Mouse (Mus musculus): Measurements from ENCODE around the gene Zbtb1.

Zbtb1 gene

DNA sequence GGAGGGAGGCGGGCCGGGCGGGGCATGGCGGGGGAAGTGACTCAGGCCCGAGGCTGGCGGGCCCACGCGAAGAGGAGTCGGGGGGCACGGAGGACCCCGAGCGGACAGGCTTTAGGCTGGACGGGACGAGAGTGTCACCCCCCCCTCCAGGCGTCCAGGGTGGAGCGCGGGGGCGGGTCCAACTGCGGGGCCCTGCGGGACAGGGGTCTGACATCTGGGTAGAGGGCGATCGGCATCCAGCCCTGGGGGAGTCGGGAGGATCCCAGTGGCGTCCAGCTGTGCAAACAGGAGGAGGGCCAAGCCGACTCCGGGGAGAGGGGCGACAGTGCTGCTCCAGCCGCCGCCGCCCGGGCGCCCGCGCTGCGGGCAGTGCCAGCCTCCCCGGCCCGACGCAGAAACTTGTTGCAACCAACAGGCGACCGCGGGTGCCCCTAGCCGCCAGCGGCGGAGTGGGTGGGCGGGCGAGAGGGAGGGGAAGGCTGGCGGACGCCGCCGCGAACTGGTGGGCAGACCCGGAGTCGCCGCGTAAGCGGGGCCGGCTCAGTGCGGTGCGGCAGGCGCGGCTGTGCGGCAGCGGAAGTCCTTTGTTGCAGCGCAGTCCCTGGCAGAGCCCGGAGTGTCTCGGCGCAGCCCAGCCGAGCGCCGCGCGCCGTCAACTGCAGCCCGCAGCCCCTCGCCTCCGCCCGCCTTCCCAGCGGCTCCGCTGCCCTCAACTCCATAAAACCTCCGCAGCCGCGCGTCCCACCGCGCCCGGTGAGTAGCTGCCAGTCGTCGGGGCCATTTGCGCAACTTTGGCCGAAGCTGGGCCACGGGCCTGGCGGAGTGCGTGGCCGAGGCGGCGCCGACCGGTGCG is at the start of gene Zbtb1:
Zbtb1 (plus strand) TSS at position 289 of the 853 bp plus-strand sequence.
- DNase-seq, result peak; percentile 87

DNA sequence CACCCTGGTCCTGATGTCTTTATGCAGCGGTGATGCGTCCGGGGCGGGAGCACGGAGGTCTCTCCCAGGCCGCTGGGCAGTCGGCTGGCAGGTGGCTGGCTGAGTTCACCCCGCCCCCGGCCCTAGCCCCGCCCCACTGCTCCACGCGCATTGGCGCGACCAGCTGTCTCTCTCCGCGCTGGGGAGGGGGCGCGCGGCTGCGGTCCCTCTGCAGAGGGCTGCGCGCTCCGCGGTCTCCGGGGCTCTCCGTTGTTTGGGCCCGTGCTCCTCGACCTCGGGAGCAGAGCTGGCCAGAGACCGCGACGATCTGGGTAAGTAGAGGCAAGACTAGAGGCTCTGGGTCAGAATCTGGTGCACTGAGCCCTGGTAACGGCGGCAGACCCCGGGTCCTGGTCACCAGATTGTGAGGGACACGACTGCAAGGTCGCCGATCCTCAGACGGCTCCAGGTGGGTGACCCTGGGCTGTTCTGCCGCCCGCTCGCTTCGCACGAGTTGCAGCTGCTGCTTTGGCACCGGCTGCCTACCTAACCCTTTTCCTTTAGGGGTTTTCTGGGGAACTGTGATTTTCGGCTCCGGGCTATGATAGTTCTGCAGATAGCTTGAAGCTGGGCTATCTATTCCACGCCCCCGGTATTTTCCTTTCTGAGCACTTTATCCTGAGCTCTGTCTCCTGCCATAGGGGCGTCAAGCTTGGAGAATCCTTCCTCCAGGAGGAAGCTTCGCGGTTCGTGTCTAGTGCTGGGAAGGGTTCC is 45.2 kb upstream of the Zbtb1 start, which contains the start of gene Akap5:
Akap5 (plus strand) TSS at position 213 of the 753 bp plus-strand sequence.
- DNase-seq, result no peak

DNA sequence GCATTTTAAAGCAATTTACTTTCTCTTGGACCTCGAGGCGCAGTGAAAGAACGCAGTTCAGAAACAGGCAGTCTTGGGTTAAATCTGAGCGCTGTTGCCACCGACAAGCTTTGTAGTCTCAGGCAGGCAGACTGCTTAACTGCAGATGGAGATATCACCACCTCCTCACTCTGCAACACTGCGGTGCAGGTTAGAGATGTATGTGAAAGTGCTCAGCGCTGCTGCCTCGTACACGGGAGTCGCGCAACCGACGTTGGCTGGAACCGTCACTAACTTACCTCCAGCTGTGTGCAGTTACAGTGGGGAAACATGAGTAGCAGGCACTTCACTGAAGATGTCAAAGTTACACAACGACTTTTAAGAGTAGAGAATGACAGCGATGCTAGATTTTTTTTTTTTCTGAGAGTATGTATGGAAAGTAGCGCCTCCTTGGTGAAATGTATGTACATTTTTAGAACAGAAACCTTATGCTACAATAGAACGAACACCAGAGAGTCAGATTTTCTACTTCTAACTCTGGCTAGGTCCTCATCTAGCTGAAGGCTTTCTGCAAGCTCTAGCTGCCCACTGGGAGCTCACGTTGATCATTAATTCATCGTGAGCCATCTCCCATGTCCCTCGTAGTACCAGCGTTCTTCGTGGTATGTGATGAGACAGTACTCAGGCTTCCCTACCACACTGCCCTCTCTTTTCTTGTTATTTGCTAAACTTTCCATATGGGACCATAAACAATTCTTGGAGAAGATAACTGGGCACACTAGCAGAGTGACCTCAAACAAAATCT is 43.4 kb upstream of the Zbtb1 start:
- DNase-seq, result no peak

DNA sequence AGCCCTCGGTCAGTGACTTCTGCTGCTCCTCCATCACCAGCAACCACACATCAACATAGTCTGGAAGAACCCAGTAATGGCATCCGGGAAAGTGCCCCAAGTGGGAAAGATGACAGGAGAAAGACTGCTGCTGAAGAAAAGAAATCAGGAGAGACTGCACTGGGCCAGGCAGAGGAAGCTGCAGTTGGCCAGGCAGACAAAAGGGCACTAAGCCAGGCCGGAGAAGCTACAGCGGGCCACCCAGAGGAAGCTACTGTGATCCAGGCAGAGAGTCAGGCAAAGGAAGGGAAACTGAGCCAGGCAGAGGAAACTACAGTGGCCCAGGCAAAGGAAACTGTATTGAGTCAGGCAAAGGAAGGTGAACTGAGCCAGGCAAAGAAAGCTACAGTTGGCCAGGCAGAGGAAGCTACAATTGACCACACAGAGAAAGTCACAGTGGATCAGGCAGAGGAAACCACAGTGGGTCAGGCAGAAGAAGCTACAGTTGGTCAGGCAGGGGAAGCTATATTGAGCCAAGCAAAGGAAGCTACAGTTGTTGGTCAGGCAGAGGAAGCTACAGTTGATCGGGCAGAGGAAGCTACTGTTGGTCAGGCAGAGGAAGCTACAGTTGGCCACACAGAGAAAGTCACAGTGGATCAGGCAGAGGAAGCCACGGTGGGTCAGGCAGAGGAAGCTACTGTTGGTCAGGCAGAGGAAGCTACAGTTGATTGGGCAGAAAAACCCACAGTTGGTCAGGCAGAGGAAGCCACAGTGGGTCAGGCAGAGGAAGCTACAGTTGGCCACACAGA is 41.3 kb upstream of the Zbtb1 start:
- DNase-seq, result no peak

DNA sequence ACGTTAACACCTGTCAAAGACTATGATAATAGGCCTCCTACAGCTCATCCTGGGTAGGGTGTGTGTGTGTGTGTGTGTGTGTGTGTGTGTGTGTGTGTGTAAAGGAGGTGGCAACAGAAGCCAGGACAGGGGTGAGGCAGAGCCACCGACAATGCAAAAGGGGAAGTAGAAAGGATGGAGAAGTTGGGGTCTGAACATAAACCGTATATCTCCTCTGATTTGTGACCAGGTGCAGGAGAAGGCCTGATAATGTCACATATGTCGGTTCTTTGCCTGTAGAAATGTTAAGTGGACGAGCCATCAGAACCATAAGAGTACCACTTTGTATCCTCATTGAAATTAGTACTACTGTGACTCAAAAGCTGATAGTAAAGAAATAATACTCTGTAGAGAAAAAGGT is 36.4 kb upstream of the Zbtb1 start:
- DNase-seq, result no peak

DNA sequence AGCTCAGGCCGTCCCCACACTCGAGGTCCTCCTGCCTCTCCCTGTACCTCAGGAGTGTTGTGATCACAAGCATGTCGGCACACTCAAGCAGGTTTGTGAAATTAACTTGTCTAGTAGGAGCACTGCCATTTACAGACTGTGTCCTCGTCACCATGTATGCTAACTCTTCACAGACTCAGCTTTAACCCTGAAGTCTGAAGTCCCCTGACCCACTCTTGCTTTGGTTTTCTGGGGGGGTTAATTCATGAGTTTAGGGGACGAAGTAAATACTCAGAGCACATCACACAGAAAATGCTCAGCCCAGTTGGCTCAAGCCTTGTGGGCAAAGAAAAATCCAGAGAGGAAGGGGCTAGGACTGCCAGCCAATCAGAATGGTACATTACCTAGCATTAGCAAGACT is 34.4 kb upstream of the Zbtb1 start:
- no peak for DNase-seq

DNA sequence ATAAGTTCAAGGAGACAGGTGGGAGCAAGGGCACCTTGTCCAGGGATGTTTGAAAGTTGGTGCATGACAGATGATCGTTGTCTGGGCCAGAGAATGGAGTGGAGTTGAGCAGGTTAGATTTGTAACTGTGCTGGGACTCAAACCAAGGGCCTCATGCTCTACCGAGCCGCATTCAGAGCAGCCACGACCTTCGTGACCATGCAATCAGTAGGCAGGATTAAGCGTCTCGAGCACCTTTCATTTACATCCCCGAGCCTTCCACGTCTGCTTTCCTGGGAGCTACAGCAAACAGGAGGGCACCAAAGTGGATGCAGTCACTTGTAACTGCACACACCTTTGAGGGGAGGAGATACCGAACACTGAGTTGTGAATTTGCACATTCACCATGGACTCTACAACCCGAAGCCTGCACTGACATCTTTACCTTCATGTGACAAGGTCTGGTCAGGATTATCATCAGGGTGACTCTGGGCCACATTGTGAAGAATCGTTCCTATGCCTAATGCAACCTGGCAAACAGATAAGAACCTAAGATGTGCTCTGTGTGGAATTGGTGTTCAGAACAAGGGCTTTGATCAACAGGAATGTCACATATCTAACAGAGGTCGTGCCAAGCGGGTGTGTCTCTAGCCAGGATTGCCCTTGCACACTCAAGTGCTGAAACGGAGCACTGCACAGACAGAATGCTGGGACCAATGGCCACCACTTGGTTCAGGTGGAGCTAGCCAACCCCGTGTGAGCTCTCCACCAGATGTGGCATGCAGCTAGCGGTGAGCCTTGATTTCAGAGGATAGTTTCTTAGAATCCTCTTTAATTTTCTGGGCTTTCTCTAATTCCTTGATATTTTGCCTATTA is 33.7 kb upstream of the Zbtb1 start:
- DNase-seq, result no peak

DNA sequence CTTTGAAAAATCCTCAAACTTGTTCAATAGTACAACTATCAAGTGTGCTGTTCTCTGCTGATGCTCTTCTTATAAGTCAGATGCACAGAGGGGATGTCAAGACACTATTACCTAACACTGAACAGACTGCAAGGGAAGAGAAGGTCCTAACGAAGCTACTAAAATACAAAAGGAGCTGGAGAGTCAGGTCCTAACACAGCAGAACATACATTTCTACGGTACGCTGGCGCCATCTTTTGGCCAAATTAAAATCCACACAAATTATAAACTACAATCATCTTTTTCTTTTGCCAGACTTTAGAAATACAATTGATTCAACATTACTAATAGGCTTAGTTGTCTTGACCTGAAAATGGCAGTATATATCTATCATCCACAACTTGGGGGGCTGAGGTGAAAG is 29.0 kb upstream of the Zbtb1 start:
- DNase-seq, result no peak

DNA sequence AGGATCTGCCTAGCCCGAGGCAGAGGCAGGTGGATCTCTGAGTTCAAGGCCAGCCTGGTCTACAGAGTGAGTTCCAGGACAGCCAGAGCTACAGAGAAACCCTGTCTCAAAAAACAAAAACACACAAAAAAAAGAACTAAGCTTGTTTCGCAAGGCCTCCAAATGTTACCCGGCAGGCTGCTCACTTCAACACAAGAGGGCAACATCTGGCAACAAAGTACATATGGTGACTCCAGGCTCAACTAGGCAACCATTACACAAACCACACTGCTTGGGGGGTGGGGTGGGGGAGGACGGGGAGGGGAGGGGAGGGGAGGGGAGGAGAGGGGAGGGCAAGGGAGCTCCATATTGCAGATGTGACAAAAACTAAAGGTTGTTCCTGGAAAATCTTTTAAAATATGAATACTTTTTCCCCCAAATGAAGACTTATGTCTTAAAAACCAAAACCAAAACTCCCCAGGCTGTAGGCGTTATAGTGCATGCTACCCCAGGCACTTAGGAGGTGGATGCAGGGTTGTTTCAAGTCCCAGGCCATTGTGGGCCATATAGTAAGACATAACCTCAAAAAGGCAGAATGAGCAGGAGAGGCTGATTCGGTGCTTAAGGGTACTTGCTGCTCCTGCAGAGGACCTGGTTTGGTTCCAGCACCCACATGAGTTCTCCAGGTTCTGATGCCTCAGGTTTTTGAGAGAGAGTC is 24.2 kb upstream of the Zbtb1 start:
- DNase-seq, result no peak

DNA sequence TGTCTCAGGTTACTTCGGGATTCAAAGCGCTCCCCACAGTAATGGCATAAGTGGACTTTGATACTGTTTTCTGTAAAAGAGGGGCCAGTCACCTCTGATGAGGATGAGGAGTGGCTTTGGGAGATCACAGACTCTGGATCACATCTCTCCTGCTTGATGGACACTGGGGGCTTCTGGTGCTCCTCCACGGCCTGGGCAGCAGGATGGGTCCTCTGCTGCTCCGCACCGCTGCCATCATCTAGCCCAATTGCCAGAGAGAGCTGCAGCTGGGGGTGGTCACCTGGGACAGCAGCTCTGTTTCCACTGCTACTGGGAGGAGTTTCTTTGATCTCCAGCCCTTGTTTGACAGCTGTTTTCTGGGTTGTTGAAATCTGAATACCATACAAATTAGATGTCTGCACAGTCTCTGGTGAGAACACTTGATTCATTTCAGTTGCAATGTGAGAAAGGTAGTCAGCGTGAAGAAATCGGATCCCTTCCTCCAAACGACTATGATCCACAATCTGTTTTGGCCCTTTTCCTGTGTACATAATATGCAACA is 20.3 kb upstream of the Zbtb1 start:
- no peak for DNase-seq

DNA sequence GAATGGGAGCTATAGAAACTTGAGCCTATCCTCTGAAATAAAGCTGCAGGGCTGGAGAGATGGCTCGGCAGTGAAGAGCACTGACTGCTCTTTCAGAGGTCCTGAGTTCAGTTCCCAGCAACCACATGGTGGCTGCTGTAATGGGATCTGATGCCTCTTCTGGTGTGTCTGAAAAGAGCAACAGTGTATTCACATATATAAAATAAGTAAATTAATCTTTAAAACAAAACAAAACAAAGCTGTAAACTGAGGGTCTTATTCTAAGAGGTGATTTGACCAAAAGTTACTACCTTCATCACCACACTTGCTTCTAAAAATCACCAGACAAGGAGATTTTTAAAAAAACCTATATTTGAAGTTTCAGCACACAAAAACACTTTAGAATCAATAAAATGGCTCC is 9.2 kb upstream of the Zbtb1 start:
- no peak for DNase-seq

DNA sequence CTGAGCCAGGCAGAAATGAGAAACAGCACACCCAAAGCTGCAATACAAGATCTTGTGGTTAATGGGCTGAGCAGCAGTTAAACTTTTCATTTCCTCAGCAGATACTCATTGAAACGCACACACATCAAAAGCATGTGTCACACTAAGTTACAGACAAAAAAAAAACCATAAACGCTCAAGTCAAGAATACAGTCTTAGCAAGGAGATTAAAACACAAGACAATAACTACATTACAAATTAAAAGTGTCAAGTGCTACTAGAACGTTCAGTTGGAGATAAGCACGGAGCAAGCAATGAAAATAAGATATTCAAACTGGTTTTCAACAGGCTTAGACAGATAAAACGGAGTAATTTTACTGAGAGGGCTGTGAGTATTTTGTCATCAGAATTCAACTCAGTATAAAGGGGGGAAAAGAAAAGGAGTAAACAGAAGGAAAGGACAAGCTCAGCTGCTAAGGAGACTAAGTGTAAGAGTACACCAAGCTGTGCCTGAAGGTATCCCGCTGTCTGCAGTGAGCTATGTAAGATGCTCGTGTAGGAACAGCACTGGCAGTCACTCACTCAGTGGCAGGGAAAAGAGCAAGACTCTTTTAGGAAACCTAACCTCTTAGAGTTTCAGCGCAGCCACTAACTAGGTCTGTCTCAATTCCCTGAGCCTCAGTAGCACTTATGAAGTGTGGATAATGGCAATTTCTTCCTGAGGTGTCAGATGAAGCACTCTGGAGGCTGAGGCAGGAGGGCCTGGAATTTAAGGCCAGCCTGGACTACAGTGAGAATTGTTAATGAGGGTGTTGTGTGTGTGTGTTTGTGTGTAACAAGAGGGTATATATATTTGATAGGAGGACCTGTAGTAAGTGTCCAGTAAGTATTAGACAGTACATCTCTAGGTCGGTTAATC is 8.4 kb upstream of the Zbtb1 start:
- DNase-seq, result no peak

DNA sequence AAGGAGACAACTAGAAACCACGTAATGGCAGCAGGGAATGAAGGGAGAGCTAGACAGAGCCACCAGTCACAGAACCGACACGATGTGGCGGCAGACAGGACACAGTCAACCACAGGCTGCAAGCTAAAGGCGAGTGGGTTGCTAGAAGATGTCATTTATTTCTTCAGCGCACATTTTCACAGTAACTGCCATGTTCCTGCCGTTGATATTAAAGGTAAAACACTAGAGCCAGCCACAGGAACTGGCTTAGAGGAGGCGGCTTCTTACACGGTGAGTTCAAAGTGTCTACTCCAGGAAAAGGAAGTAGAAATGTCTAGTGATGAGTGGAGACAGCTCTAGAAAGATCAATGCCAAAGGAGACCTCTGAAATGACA is 7.8 kb upstream of the Zbtb1 start:
- no peak for DNase-seq

DNA sequence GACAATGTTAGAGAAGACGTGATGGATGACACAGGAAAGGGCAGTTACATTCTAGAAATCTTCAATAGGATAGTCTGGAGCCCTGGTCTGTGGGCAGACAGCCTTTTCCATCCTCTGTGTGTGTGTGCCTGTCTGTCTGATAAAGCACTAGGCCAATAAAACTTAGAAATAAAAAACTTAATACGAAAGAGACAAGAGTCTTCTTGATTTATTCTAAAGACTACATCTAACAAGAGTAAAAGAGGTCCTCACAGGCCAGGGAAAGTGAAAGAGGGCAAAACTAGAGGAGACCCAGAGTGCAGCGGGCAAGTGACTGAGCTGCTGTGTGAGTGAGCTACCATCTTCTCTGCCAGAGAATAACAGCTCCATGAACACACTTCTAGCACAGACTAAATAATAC is 3.8 kb upstream of the Zbtb1 start:
- no peak for DNase-seq

DNA sequence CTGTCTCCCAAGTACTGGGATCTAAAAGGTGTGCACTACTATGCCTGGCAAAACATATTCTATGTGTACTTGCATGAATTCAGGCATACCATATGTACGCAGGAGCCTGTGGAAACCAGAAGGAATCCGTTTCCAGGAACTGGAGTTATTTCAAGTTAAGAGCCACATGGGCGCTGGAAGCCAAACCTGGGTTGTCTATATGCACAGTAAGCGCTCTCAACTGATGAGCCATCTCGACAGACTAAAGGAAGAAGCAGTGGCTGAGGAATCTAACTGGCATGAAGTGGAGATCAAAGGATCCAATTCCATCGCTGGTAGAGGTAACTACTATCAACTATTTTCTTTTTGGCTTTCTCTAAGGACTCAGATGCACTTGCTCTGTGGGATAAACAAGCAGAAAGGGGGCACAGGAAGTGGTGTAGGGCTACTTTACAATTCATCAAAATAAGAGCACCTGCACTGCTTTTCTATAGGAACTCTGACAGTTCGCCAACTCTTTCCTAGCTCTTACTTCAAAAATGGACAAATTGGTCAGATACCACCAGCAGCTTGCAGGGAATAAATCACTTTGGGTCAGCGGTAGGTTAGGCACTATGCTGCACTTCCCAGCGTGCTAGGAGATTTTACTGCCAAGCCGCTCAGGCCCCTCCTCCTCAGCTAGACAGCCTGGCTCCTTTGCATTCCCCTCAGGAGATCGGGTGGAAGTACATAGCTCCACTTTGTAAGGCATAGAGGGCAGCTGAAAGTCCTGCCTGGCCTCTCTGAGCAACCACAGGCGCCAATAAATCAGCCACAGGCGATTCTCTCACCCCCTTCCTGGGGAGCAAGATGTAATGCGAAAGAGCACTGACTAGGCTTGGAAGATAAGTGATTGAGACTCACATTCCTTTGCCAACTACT is 2.7 kb upstream of the Zbtb1 start:
- peak; percentile 42 for DNase-seq

DNA sequence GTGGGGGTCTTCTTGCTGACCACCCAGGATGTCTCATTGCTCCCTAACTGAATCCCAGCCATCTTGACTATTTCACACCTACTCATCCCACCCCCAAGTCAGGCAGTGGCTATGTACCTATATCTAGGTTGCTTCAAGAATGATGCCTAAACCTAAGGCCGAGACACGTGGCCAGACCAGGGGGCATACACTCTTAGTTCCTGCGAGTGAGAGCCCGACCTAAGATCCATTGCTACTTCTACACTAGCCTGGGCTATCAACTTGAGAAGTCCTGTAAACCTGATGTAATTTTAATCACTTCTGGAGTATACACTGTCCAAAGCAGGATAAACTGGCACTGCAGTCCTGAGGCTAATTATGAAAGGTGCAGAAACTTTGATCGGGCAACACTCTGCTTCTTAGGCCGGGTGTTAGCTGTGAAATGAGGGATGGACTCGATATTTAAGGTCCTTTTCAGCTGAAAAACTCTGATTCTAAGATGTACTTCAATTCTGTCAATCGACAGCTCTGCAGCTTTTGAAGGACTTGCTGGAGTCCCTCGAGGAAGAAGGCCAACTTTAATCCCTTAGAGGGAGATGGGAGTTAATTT is 1.8 kb upstream of the Zbtb1 start:
- peak; percentile 52 for DNase-seq

DNA sequence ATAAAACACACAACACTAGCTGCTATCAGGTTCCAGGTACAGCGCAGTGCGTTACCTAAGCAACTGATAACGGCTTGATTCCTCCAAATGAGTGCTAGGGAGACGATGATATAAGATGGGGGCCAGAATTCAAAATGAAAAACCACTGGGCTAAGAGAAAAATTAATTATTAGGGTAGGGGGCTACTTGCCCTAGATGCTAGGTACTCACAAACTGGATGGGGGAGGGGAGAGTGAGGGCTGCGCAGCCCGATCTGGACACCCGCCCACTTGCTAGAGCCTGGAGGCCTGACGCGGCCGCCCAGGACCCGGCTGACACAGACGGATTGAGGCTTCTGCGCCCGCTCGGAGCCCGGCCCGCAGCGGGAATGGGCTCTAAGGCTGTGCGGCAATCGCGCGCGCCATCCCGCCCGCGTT is 1.3 kb upstream of the Zbtb1 start:
- no peak for DNase-seq
